Mouse (Mus musculus) liver, postnatal 0 days (tissue): Measurements from ENCODE around the gene BC052040.

Experiments used
- CTCF ChIP-seq: sonication (generic); IDR thresholded peaks from 2 replicates; pipeline ENCODE4 v1.5.1; 2016; ENCODE audit warnings: antibody characterized with exemption, low read depth
- EP300 ChIP-seq: IDR thresholded peaks from 2 replicates; pipeline ENCODE4 v1.6.1; 2016; ENCODE audit warnings: antibody characterized with exemption, low read depth, mild to moderate bottlenecking

GRCm38 (mm10) chr2:115757685-115758084, 176.2 kb downstream of the BC052040 start:
- TF ChIP-seq EP300 (no peak), CTCF (no peak)
